Mouse (Mus musculus): Measurements from ENCODE around the gene Irf2bp2.

- no peak for TF ChIP-seq CTCF (IDR thresholded peaks at IDR 0.05; ENCODE audit: borderline replicate concordance, extremely low read depth, insufficient read depth, insufficient read length)
- TF ChIP-seq POLR2A (IDR thresholded peaks at IDR 0.05; ENCODE audit: borderline replicate concordance, extremely low read depth, insufficient read depth, insufficient read length, poor library complexity, severe bottlenecking): no peak
Measured at GRCm38 (mm10) chr8:126596721-126597120, 2.9 kb upstream of the Irf2bp2 start.
